Mouse (Mus musculus) heart, postnatal 36 days (tissue): ENCODE results near the gene Apba1. TPM values are rescaled to one million over a fixed set of nuclear protein-coding genes. Genes with fewer than 3 reads are reported as not detected.

Source experiments
- DNase-seq, 2 experiments: peaks; one replicate each; pipeline ENCODE4 v3.0.0; 2021 to 2022
- intact Hi-C: fragments of 180-260 bp; cut with DNase I; formaldehyde crosslinking; loops from one replicate; pipeline ENCODE4 v1.15.1; 2025
- total RNA-seq, 2 experiments: library from RNA; stranded (reverse); gene quantifications; 2 replicates each; pipeline ENCODE4 v1.2.3; 2021

Apba1 gene
- 1 to 10 TPM; 3.1 to 3.7 TPM for total RNA-seq

- intact Hi-C loops: loop anchor here (1.0 to 10.0 kb wide), 5 partner anchors 42 to 214 kb away; no protein-coding TSS in a partner anchor
- DNase-seq: peak in 1 of 2 experiments; percentile 74
These were observed at the start of gene Apba1 for GRCm38 (mm10) chr19:23758554-23759321. TSS of gene Apba1 (plus strand) at chr19:23758887.

- DNase-seq: no peak
- intact Hi-C loops: no loop called here
These were observed 12.2 kb upstream of the Apba1 start for GRCm38 (mm10) chr19:23746506-23746905.

GRCm38 (mm10) chr19:23757011-23757410 is 1.7 kb upstream of the Apba1 start:
- intact Hi-C loops: loop anchor here (5.0 to 10.0 kb wide), 3 partner anchors 182 to 212 kb away; no protein-coding TSS in a partner anchor
- peak; percentile 22 to 23 for DNase-seq

GRCm38 (mm10) chr19:23757961-23758553 is 630 bp upstream of the Apba1 start:
- intact Hi-C loops: loop anchor here (1.0 to 10.0 kb wide), 5 partner anchors 43 to 213 kb away; no protein-coding TSS in a partner anchor
- DNase-seq: peak; percentile 95 to 96

- intact Hi-C loops: loop anchor here (2.0 to 10.0 kb wide), 4 partner anchors 41 to 215 kb away; no protein-coding TSS in a partner anchor
- DNase-seq: peak in 1 of 2 experiments; percentile 17
These were observed 747 bp downstream of the Apba1 start for GRCm38 (mm10) chr19:23759322-23759945.

- intact Hi-C loops: no loop called here
- DNase-seq: no peak
These were observed 4.7 kb downstream of the Apba1 start for GRCm38 (mm10) chr19:23763371-23763770.

- DNase-seq: no peak
- intact Hi-C loops: no loop called here
These were observed 5.4 kb downstream of the Apba1 start for GRCm38 (mm10) chr19:23764051-23764450.

- intact Hi-C loops: no loop called here
- no peak for DNase-seq
These were observed 10.2 kb downstream of the Apba1 start for GRCm38 (mm10) chr19:23768864-23769263.

GRCm38 (mm10) chr19:23770494-23771423 is 12.1 kb downstream of the Apba1 start:
- intact Hi-C loops: no loop called here
- no peak for DNase-seq

GRCm38 (mm10) chr19:23771971-23772370 is 13.3 kb downstream of the Apba1 start:
- intact Hi-C loops: no loop called here
- no peak for DNase-seq

GRCm38 (mm10) chr19:23775356-23775755 is 16.7 kb downstream of the Apba1 start:
- intact Hi-C loops: no loop called here
- DNase-seq: no peak

- DNase-seq: no peak
- intact Hi-C loops: no loop called here
These were observed 20.4 kb downstream of the Apba1 start for GRCm38 (mm10) chr19:23779130-23779529.

GRCm38 (mm10) chr19:23780105-23780504 is 21.4 kb downstream of the Apba1 start:
- intact Hi-C loops: no loop called here
- DNase-seq: no peak

- intact Hi-C loops: no loop called here
- DNase-seq: no peak
These were observed 23.3 kb downstream of the Apba1 start for GRCm38 (mm10) chr19:23781968-23782367.

GRCm38 (mm10) chr19:23788420-23789132 is 29.9 kb downstream of the Apba1 start:
- no peak for DNase-seq
- intact Hi-C loops: no loop called here

- intact Hi-C loops: no loop called here
- no peak for DNase-seq
These were observed 33.0 kb downstream of the Apba1 start for GRCm38 (mm10) chr19:23791704-23792103.

- intact Hi-C loops: no loop called here
- DNase-seq: no peak
These were observed 33.9 kb downstream of the Apba1 start for GRCm38 (mm10) chr19:23792559-23792958.

- DNase-seq: no peak
- intact Hi-C loops: no loop called here
These were observed 35.8 kb downstream of the Apba1 start for GRCm38 (mm10) chr19:23794491-23794890.

GRCm38 (mm10) chr19:23795156-23795555 is 36.5 kb downstream of the Apba1 start:
- intact Hi-C loops: no loop called here
- no peak for DNase-seq

- DNase-seq: peak; percentile 45 to 58
- intact Hi-C loops: loop anchor here (2.0 kb wide), 1 partner anchor 42 kb away; the partner anchor contains the start of gene Apba1
These were observed 42.5 kb downstream of the Apba1 start for GRCm38 (mm10) chr19:23801174-23801573.
